Mouse (Mus musculus) midbrain, postnatal 0 days (tissue): ENCODE results near the gene Ctdspl. TPM values are rescaled to one million over a fixed set of nuclear protein-coding genes. Genes with fewer than 3 reads are reported as not detected.
A peak's percentile ranks its signal among the peaks of the same experiment; 100 is the strongest.

Experiments used
- ATAC-seq: fragments of 200-750 bp; cut with Nextera tagmentation; 2 replicates; pipeline ENCODE4 v1.8.0; 2017; ENCODE audit warnings: moderate number of reproducible peaks, mild to moderate bottlenecking, moderate TSS enrichment, moderate library complexity; ENCODE audit not compliant: low FRiP score
- DNase-seq: peaks from one replicate; pipeline ENCODE4 v3.0.0-alpha.2; 2015; ENCODE audit warnings: low spot score
- H3K27ac ChIP-seq: fragments of 300-500 bp; sonication (generic); 2 replicates; pipeline ENCODE4 v1.5.1; 2014; ENCODE audit warnings: low read depth, mild to moderate bottlenecking, low read length, mixed read lengths
- H3K27me3 ChIP-seq: fragments of 300-500 bp; sonication (generic); 2 replicates; pipeline ENCODE4 v1.6.1; 2014; ENCODE audit warnings: low read length, control low read depth, mixed read lengths; ENCODE audit not compliant: insufficient read depth
- H3K36me3 ChIP-seq: fragments of 300-500 bp; sonication (generic); 2 replicates; pipeline ENCODE4 v1.6.1; 2014; ENCODE audit warnings: low read length, control low read depth, mixed read lengths; ENCODE audit not compliant: insufficient read depth
- H3K4me1 ChIP-seq: fragments of 300-500 bp; sonication (generic); 2 replicates; pipeline ENCODE4 v1.6.1; 2014; ENCODE audit warnings: mild to moderate bottlenecking, control low read depth, antibody characterized with exemption, low read length, mixed read lengths; ENCODE audit not compliant: insufficient read depth
- H3K4me2 ChIP-seq: fragments of 300-500 bp; sonication (generic); 2 replicates; pipeline ENCODE4 v1.6.1; 2014; ENCODE audit warnings: low read depth, mild to moderate bottlenecking, low read length, mixed read lengths; ENCODE audit not compliant: poor library complexity, severe bottlenecking
- H3K4me3 ChIP-seq: fragments of 300-500 bp; sonication (generic); 2 replicates; pipeline ENCODE4 v1.5.1; 2014; ENCODE audit warnings: low read depth, mild to moderate bottlenecking, low read length, moderate library complexity
- H3K9ac ChIP-seq: fragments of 300-500 bp; sonication (generic); replicated peaks from 2 replicates; pipeline ENCODE4 v1.6.1; 2014; ENCODE audit warnings: mild to moderate bottlenecking, low read length, moderate library complexity, mixed read lengths; ENCODE audit not compliant: poor library complexity, severe bottlenecking
- H3K9me3 ChIP-seq: fragments of 300-500 bp; sonication (generic); 2 replicates; pipeline ENCODE4 v1.6.1; 2016; ENCODE audit warnings: low read length, control low read depth
- CTCF ChIP-seq: IDR thresholded peaks from 2 replicates; pipeline ENCODE4 v1.5.1; 2016; ENCODE audit warnings: antibody characterized with exemption, mild to moderate bottlenecking
- WGBS: fragments of 180-500 bp; shearing (Covaris S2); extraction: QIAGEN DNeasy Blood & Tissue Kit; methylation state at CpG from one replicate; pipeline ENCODE4 v1.1.7; 2014; 5-methylcytosine and 5-hydroxymethylcytosine counted together
- polyA plus RNA-seq: library from polyadenylated mRNA; unstranded; fragments of >200 nt; fragmentation: Nextera tagmentation; extraction: Ambion mirVana; gene quantifications from 2 replicates; pipeline ENCODE4 v1.2.1, GENCODE M21; 2015
- total RNA-seq: library from RNA; depleted of rRNA; stranded (reverse); fragments of >200 nt; gene quantifications from 2 replicates; pipeline ENCODE4 v1.2.3, GENCODE M21; 2014

Ctdspl gene
- total and polyA plus RNA-seq, 2 experiments from 2014 or later, result 7.1 to 11.9 TPM

GRCm38 (mm10) chr9:119075685-119076084 is 149.4 kb downstream of the Ctdspl start:
- ATAC-seq, result no peak
- H3K4me1 ChIP-seq, result no peaks in the 10 kb centered on the region
- no peaks in the 10 kb centered on the region for H3K27me3 ChIP-seq
- no peak for DNase-seq
- no peaks in the 10 kb centered on the region for H3K9me3 ChIP-seq
- TF ChIP-seq CTCF, result no peak
- no peak overlapping the region for H3K4me3 ChIP-seq
- 76% methylated on average over 16 of the region's 16 CpGs for WGBS
- no peak overlapping the region for H3K4me2 ChIP-seq
- peaks cover 3% of the 10 kb centered on the region; the same call in 1 of the 2 replicates for H3K36me3 ChIP-seq
- H3K27ac ChIP-seq, result no peak overlapping the region
- no peak overlapping the region for H3K9ac ChIP-seq

DNA sequence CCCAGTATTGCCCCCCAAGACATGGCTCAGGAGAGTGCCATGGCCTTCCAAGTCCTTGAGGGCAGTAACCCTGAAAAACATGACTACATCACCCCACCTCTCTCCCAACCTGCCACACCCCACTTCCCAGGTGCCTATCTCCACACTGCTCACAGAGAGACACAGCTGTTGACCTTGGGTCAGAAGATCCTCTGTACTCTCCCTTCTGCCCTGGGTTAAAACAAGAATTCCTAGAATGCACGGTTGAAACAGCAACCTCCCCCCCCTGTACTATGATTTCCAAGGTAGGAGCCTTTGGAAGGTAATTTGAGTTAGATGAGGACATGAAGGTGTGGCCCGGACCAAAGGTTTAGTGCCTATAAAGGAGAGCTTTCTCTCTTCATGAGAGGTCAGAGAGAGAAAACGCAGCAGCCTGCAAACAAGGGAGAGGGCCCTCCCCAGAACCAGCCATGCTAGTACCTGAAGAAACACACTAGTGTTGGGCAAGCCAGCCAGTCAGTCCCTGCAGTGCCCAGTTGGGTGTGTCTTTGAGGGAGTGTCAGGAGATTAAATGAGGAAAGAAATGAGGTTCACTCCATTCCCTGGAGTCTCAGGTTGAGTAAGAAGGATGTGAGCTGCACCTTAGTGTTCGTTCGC is 153.9 kb downstream of the Ctdspl start:
- H3K27ac ChIP-seq, result no peak overlapping the region
- H3K4me1 ChIP-seq, result no peaks in the 10 kb centered on the region
- TF ChIP-seq CTCF, result no peak
- ATAC-seq (no peak), DNase-seq (no peak)
- H3K36me3 ChIP-seq, result peaks cover 12% of the 10 kb centered on the region; the same call in 1 of the 2 replicates
- no peaks in the 10 kb centered on the region for H3K9me3 ChIP-seq
- WGBS, result 91% methylated on average over 5 of the region's 5 CpGs
- no peak overlapping the region for H3K4me2 ChIP-seq
- H3K27me3 ChIP-seq, result no peaks in the 10 kb centered on the region
- H3K4me3 ChIP-seq, result no peak overlapping the region
- H3K9ac ChIP-seq, result no peak overlapping the region

DNA sequence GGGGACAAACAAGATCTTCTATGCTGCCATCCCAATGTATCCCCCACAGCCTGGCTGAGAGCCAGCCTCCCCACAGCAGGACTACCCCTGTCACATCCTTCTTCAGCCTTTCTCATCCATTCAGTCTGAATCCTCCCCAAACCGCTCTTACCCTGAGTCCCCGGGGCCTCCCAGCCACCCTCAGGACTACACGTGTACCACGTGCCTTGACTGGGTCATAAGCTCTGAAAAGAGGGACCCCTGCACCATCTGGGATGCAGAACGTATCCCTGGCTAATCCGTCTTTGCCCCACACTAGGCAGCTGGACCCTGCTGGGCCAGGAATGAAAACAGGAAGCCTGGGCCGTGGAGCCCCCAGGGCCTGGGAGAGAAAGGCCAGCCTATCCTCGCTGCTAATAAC is 155.8 kb downstream of the Ctdspl start:
- DNase-seq, result peak; percentile 45

GRCm38 (mm10) chr9:119082656-119083430 is 156.6 kb downstream of the Ctdspl start:
- TF ChIP-seq CTCF, result no peak
- WGBS, result 71% methylated on average over 7 of the region's 7 CpGs
- H3K27me3 ChIP-seq, result no peaks in the 10 kb centered on the region
- H3K4me1 ChIP-seq, result peaks cover 2% of the 10 kb centered on the region; the same call in 1 of the 2 replicates
- ATAC-seq, result no peak
- no peak overlapping the region for H3K4me3 ChIP-seq
- no peak overlapping the region for H3K4me2 ChIP-seq
- H3K36me3 ChIP-seq, result peaks cover 12% of the 10 kb centered on the region; the same call in 1 of the 2 replicates
- H3K27ac ChIP-seq, result no peak overlapping the region
- DNase-seq, result no peak
- no peaks in the 10 kb centered on the region for H3K9me3 ChIP-seq
- H3K9ac ChIP-seq, result no peak overlapping the region

More for the DNA sequence above, 155.8 kb downstream of the Ctdspl start:
- TF ChIP-seq CTCF, result no peak
- H3K9ac ChIP-seq, result 0 out of 2 replicates have a peak overlapping the region, but pooled peaks have one; percentile 15
- 5% methylated on average over 8 of the region's 8 CpGs for WGBS
- H3K4me3 ChIP-seq, result no peak overlapping the region
- no peak overlapping the region for H3K4me2 ChIP-seq
- H3K4me1 ChIP-seq, result no peaks in the 10 kb centered on the region
- H3K36me3 ChIP-seq, result peaks cover 12% of the 10 kb centered on the region; the same call in 1 of the 2 replicates
- H3K27ac ChIP-seq, result no peak overlapping the region
- H3K9me3 ChIP-seq, result no peaks in the 10 kb centered on the region
- peak; percentile 65; the same call in 1 of the 2 replicates for ATAC-seq
- H3K27me3 ChIP-seq, result no peaks in the 10 kb centered on the region

- Histone ChIP-seq H3K4me3 (no peak overlapping the region), H3K9me3 (no peaks in the 10 kb centered on the region), H3K9ac (no peak overlapping the region), H3K27me3 (no peaks in the 10 kb centered on the region), H3K27ac (no peak overlapping the region), H3K4me2 (no peak overlapping the region), H3K36me3 (peaks cover 12% of the 10 kb centered on the region; the same call in 1 of the 2 replicates), H3K4me1 (peaks cover 8% of the 10 kb centered on the region; the same call in 1 of the 2 replicates)
- WGBS, result 88% methylated on average over 10 of the region's 10 CpGs
- ATAC-seq (no peak), DNase-seq (no peak)
- no peak for TF ChIP-seq CTCF
These were observed 157.7 kb downstream of the Ctdspl start for GRCm38 (mm10) chr9:119083966-119084365.

- H3K27me3 ChIP-seq, result no peaks in the 10 kb centered on the region
- no peak overlapping the region for H3K9ac ChIP-seq
- H3K4me2 ChIP-seq, result no peak overlapping the region
- H3K27ac ChIP-seq, result no peak overlapping the region
- peaks cover 8% of the 10 kb centered on the region; the same call in 1 of the 2 replicates for H3K4me1 ChIP-seq
- H3K9me3 ChIP-seq, result no peaks in the 10 kb centered on the region
- H3K4me3 ChIP-seq, result no peak overlapping the region
- 53% methylated on average over 1 of the region's 1 CpGs for WGBS
- TF ChIP-seq CTCF, result no peak
- DNase-seq (no peak), ATAC-seq (no peak)
- H3K36me3 ChIP-seq, result peaks cover 9% of the 10 kb centered on the region; the same call in 1 of the 2 replicates
These were observed 160.2 kb downstream of the Ctdspl start for GRCm38 (mm10) chr9:119086451-119086850.
